Mouse (Mus musculus) activated CD4-positive, CD25-positive, alpha-beta regulatory T cell, adult 9 weeks (primary cell): ENCODE measurements around the gene Hoxa5. TPM values are rescaled to one million over a fixed set of nuclear protein-coding genes. Genes with fewer than 3 reads are reported as not detected.

ENCODE experiments used
- polyA plus RNA-seq: library from polyadenylated mRNA; unstranded; fragments of 100-300 nt; shearing (Covaris generic); gene quantifications from one replicate; pipeline ENCODE4 v1.2.1, GENCODE M21; 2017

Gene Hoxa5
- not detected for polyA plus RNA-seq

DNA sequence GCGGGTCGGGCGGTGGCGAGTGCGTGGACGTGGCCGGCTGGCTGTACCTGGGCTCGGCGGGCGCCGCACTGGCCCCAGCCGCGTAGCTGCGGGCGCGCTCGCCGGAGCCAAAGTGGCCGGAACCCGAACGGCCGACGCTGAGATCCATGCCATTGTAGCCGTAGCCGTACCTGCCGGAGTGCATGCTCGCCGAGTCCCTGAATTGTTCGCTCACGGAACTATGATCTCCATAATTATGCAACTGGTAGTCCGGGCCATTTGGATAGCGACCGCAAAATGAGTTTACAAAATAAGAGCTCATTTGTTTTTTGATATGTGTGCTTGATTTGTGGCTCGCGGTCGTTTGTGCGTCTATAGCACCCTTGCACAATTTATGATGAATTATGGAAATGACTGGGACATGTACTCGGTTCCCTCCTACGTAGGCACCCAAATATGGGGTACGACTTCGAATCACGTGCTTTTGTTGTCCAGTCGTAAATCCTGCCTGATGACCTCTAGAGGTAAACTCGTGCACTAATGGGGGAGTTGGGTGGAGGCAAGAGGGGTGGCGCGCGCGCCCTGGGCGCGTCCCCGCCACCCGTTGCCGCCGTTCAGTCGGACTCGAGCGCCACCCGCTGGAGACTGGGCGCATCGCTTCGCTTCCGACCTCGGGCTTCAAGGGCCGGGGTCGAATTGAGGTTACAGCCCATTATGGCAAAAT lies at the start of gene Hoxa5:
Gene Hoxa5 (minus strand): TSS at position 538 of the 703 bp plus-strand sequence.

DNA sequence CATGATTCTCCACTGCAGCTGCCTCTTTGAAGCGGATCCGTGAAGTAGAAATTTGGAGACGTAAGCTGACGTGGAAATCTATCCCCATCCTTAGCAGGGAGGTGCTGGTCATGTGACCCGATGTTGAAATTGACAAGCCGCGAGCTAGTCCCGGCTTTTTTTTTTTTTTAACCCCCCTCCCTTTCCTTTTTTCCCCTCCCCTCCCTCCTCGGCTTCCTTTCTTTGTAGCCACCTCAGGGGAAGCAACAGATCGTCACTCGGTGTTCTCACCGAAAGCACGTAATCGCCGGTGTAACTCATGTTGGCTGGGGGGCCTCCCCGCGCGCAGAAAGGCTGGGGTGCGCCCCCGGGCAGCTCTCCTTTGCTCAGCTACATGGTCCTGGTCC lies 41.4 kb upstream of the Hoxa5 start, which contains the start of gene Hoxa11:
Gene Hoxa11 (minus strand): TSS at position 54 of the 386 bp plus-strand sequence.

DNA sequence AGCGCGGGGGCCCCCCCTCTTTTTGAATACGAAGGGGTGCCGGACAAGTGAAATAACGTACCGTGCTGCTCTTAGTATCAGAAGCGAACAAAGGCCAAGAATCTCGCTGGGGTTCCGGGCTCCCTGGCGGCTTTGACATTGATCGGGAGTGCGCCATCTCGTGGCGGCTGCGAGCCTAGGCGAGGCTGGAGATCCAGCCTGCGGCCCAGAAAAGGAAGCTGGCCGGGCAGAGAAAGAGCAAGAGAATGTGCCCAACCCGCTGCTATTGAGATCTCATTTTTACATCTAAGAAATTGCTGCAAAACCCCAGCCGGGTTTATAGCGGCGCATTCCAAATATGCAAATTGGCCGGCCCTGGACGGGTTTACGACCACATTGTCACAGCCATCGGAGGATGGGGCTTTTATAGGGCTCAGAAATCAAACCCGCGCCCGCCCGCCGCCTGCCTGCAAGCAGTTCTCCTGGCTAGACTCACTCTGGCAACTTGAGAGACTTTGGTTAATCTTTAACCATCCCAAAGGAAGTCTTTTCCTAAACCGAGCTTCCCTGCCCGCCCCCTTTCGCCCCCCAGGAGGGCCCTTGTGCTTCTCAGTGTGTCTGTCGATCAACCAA lies 36.1 kb upstream of the Hoxa5 start, which contains the start of gene Hoxa10:
Gene Hoxa10 (minus strand): TSS at position 466 of the 612 bp plus-strand sequence.

DNA sequence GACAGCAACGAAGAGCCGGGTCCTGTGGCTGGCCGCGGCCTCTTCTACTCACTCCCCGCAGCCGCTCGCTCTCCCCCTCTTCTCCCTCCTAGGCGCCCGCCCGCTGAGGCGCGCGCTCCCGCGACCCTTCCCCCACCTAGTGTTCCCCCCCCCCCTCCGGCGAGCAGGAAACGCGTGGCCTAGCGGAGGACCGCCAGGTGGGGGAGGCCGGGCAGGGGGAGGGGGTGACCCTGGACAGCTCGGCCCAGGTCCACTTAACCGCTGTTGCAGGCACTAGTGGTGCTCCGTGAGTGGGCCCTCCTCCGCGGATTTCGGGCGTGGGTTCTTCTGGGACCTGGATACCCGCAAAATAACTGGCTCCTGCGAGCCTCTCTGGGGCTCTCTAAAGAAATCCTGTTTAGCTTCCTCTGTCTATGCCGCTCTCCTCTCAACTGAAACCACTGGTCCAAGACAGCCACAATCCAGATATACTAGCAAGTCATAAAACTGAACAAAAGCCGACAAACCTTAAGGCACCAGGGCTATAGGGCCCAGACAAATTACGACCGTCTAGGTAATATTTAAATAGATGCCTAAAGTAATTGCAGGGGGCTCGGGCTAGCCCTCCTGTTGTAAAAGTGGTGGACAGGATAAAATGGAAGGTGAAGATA lies 26.3 kb upstream of the Hoxa5 start, which contains the start of gene Hoxa9:
Gene Hoxa9 (minus strand): TSS at position 574 of the 650 bp plus-strand sequence.

DNA sequence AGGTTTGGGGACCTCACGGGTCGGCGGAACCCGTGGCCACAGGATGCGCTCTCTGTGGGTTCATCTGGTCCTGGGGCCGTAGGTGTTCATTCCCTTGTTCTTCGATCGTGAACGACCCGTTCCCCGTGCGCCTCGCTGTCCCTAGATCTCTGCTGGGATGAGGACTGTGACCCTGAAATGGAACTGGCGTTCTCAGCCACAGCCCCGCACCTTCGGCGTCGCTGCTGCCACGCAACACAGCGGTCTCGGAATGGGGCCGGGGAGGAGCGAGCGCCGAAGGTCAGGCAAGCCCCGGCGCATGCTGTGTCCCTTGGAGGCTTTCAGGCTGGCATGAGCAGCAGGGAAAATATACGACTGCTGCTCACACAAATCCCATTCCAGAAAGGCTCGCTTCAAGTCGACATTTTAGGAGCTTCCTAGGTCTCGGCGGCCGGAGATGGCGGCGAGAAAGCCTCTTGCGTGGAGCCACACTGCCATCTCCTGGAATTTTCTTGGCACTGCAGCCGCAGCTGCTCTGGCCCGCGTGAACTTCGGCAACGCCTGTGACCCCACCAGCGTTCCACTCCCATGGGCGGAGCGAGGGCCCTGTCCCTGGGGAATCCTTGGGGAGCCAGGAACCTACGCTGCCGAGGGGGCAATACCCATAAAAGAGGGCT lies 17.1 kb upstream of the Hoxa5 start, which contains the start of gene Hoxa7:
Gene Hoxa7 (minus strand): TSS at position 518 of the 656 bp plus-strand sequence.

DNA sequence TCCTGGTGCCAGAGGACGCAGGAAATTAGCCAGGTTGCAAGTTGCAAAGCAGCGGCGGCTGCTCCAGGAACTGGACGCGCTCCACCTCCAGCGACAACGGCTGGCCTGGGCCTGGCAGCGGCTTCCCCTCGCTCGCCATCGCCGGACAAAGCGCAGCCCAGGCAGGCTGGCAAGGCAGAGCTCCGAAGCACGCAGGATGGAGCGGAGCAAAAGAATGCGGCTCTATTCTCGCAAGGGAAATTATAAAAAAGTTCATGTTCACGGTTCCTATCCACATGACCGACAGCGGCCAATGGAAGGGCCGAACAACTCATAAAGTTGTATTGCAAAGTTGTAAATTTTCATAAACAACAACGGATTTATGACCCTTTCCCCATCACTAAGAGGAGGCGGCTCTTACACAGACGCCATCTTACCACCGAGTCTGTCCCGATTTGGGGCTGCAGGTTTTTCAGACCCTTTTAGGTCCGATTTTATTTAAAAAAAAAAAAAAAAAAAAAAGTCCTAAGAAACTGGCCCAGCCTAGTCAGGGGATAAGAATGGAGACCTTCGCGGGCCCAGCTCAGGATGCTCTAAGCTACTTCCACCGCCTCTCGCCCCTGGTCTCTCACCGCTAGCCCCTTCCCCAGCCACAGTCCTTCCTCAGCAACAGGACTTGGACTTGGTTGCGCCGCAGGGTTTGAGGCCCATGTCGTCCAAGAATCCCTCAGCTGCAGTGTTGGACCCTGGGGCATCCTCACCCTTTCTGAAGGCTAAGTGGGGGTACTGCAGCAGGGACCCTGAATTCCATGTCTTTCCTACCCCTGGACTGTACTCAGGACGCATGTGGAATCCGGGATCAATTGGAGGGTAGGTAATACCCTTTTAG lies 9.0 kb upstream of the Hoxa5 start, which contains the start of the genes Hoxa3 and Gm28308:
Gene Hoxa3 (minus strand): TSS at position 218 of the 868 bp plus-strand sequence.
Gene Gm28308 (minus strand): TSS at position 221 of the 868 bp plus-strand sequence.

DNA sequence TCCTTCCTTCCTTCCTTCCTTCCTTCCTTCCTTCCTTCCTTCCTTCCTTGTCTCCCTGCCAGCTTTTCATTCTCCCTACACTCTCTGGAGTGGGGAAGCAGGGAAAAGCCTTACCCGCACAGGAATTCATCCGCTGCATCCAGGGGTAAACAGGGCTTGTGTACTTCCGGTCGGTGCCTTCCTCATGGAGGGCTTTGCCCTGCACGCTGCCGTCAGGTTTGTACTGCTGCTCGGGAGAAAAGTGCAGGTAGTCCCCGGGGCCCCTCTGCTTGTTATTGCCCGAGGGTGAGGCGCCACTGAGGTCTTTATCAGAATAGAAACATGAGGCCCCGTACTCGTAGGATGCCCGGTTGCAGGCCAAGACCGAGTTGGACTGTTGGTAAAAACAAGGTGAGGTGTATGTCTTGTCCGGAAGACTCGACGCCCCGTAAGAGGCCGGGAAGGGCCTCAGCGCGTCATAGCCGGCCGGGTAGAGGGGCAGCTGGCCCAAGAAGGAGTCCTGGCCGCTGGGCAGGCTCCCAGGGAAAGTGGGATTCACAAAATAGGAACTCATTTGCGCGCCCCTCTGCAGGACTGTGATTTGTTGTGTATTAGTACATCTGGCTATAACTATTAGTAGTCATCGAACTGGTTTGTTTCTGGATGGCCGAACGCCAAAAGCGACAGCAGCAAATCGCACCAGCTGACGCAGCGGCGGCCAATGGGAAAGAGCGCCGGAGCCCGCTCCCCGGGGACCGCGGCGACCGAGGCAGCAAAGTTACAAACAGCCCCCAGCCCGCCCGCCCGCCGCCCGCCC lies 3.9 kb upstream of the Hoxa5 start, which contains the start of gene Hoxa6:
Gene Hoxa6 (minus strand): TSS at position 651 of the 796 bp plus-strand sequence.

DNA sequence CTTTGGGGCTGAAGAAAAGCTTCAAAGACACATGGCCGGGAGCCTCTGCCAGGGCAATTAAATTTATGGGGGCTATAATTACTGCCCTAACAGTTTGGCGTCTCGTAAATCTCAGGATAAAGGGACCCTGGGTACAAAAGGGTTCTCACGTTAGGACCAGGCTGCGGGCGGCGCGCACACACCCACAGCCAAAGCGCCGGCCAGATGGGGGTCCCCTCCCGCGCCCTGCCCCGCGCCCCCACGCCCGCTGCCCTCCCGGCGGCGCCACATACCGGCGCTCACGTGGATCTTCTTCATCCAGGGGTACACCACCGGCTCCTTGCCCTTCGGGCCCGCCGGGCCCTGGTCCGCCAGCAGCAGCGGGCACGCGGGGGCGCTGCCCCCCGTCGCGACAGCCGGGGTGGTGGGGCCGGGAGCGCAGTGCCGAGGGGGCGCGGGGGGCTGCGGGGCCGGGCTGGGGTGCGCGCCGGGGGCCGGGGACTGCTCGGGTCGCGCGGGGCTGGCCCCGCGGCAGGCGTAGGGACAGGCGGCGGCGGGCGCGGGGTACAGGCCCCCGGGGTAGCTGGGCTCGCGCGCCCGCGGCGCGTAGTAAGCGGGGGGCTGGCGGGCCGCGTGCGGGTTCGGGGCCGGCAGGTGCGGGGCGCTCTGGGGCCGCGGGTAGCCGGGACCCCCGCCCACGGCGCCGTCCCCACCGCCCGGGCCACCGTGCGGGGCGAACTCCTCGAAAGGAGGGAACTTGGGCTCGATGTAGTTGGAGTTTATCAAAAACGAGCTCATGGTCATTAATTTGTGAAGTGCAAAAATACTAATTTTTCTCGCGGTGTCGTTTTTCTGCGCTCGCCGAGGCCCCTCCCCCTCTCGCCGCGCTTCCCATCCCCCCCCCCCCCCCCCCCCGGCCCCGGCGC lies 13.2 kb downstream of the Hoxa5 start, which contains the start of gene Hoxa4:
Gene Hoxa4 (minus strand): TSS at position 848 of the 905 bp plus-strand sequence.

DNA sequence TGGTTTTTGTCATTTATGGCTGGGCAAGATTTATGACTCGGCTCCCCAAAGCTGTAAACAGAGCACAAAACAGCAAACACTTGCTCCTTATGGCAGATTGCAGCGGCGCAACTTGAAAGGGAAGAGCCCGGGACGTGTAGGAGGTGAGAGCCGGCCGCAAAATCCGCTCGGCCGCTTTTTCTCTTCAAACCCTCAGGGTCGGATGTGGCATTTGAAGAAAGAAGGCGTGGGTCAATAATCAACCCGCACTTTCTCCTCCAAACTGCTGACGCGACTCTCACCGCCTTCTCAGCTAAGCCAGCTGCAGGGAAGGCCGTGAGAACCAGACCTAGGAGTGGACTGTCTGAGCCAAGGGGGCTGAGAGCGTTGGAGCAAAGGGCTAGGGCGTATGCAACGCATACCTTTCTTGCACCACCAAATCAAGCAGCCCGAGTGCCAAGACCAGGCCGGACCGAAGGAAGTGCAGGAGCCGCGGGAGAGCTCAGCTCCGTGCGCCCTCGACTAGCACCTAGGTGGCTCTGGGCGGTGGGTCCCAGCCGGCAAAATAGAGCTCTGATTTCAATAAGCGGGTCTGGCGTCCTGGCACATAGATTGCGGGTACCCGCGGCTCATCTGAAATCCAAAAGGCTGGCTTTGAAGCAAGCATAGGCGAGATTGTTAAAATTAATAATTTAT lies 27.2 kb downstream of the Hoxa5 start, which contains the start of gene 5730596B20Rik:
Gene 5730596B20Rik (plus strand): TSS at position 438 of the 675 bp plus-strand sequence.

DNA sequence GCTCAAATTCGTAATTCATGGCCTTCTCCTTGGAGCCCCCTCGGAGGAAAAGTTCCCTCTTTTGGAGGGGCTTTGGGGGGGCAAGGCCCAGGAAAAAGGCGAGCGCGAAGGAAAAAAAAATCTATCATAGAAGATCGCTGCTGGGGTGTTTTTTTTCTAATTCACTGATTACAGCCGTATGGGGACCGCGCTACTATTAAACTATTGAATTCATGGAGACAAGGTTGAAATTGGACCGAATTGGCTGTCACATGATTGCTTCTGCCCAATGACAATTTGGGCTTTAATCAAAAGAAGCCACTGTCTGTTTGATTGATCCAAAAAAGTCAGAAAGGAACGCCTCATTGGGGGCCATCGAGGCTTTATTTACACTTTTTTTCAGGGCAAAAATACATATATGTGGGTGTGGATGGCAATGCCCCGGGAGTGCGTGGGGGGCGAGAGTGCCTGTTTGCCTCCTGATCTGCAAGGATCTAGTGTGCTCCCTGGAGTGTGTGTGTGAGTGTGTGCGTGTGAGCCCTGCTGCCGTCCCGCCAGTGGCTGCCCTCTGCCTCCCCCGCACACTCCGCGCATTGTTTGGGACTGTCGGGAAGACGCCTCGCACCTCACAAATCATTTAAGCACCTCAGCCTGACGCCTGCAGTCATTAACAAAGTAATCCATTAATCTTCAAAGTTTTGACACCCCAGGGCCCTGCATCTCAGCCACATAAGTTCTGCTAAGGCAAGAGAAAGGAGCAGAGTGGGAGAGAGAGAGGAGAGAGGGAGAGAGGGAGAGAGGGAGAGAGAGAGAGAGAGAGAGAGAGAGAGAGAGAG lies 39.6 kb downstream of the Hoxa5 start, which contains the start of gene Hoxa2:
Gene Hoxa2 (minus strand): TSS at position 206 of the 815 bp plus-strand sequence.

DNA sequence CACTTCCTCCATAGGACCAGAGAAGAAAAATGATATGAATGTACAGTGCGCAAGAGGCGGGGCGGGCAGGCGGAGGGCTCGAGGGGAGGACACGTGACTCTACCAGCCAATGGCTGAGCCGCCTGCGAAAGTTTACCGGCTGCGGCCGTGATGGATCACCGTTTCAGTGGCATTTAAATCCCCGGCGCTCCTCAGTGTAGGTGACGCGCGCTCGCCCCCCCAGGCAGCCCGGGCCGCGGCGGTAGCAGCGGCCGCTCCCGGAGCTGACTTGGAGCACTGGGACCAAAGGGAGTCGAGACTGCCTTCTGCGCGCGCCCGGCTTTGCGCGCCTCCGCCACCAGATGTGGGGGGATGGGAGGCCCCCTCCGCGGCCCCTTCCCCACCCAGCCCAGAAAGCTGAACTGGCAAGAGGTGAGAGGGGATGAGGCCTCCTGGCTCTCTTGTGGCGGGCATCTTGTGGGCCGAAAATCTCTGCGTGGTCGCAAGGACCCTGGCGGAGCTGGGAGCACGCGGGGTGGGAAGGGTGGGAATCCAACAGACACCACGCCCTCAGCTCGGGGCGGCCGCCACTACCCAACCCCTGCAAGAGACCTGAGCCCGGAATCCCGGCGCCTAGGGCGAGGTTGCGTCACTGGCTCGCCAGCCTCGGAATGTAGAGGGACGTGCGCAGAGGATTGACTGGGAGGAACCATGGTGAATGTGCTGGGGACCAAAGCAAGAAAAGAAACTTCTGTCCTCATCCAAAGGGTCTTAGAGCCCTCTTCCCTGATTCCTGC lies 45.9 kb downstream of the Hoxa5 start, which contains the start of gene Hoxa1:
Gene Hoxa1 (minus strand): TSS at position 42 of the 776 bp plus-strand sequence.

Other genes starting within 250 kb of the Hoxa5 start
- gene Skap2, start 192.0 kb downstream of the Hoxa5 start, polyA plus RNA-seq: 27.1 TPM
- gene Hoxa1, start 46.3 kb downstream of the Hoxa5 start, polyA plus RNA-seq: not detected
- gene Hoxa2, start 39.8 kb downstream of the Hoxa5 start, polyA plus RNA-seq: not detected
- not detected for gene 5730596B20Rik, start 27.1 kb downstream of the Hoxa5 start, polyA plus RNA-seq
- not detected for gene Hoxa4, start 12.8 kb downstream of the Hoxa5 start, polyA plus RNA-seq
- gene Hoxa6, start 4.1 kb upstream of the Hoxa5 start, polyA plus RNA-seq: not detected
- not detected for gene Hoxa3, start 8.7 kb upstream of the Hoxa5 start, polyA plus RNA-seq
- not detected for gene Gm28308, start 8.8 kb upstream of the Hoxa5 start, polyA plus RNA-seq
- not detected for gene Hoxa7, start 17.3 kb upstream of the Hoxa5 start, polyA plus RNA-seq
- gene Hoxa9, start 26.5 kb upstream of the Hoxa5 start, polyA plus RNA-seq: not detected
- gene Hoxa10, start 36.3 kb upstream of the Hoxa5 start, polyA plus RNA-seq: not detected
- gene Hoxa11, start 41.2 kb upstream of the Hoxa5 start, polyA plus RNA-seq: not detected
- not detected for gene Hoxa13, start 56.3 kb upstream of the Hoxa5 start, polyA plus RNA-seq
- not detected for gene Evx1, start 108.9 kb upstream of the Hoxa5 start, polyA plus RNA-seq